Mouse (Mus musculus) G1E (cell line): ENCODE measurements around the gene Gamt.

Experiments used
- CTCF ChIP-seq: IDR thresholded peaks from 2 replicates; pipeline ENCODE4 v1.5.1; 2012; ENCODE audit warnings: low read depth, low read length, inconsistent platforms, mixed read lengths
- GATA1 ChIP-seq: IDR thresholded peaks from 2 replicates; pipeline ENCODE4 v1.6.1; 2012; ENCODE audit warnings: borderline replicate concordance, low read length, inconsistent platforms, mixed read lengths
- GATA2 ChIP-seq: IDR thresholded peaks from 2 replicates; pipeline ENCODE4 v1.6.1; 2012; ENCODE audit warnings: low read depth, low read length, inconsistent platforms, borderline replicate concordance
- POLR2AphosphoS5 ChIP-seq: IDR thresholded peaks from 2 replicates; pipeline ENCODE4 v1.6.1; 2012; ENCODE audit warnings: low read depth, low read length, inconsistent platforms; ENCODE audit not compliant: insufficient replicate concordance
- TAL1 ChIP-seq: conservative IDR thresholded peaks from 2 replicates; pipeline ENCODE4 v1.6.1; 2012; ENCODE audit warnings: low read depth, low read length, inconsistent platforms, mixed read lengths

DNA sequence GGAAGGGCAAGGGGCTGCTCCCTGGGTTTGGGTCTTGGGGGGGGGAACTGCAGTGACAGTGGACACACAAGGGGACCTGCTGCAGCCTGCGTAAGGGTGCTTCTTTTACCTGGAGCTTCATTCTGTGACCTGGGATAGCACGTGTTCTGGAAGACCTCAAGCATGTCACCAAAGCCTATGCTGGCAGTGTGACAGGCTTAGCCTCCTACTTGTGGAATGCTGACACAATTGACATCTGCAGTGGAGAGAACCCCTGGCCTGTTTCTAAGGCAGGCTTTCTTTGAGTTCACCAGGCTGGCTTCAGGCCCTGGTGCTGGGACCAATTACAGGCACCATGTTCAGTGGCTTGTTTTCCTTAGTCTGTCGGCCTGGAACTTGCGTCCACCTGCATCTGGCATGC lies 33.5 kb upstream of the Gamt start:
- TF ChIP-seq CTCF (no peak), GATA1 (no peak), GATA2 (no peak), TAL1 (no peak), POLR2AphosphoS5 (no peak)
